Mouse (Mus musculus) cortical plate, adult 2 months (tissue): ENCODE measurements around the gene Fbxl13. TPM values are rescaled to one million over a fixed set of nuclear protein-coding genes. Genes with fewer than 3 reads are reported as not detected.

Source experiments
- H3K27ac ChIP-seq: fragments of 200-500 bp; 2 replicates; pipeline ENCODE4 v1.5.1; 2012; ENCODE audit warnings: low read length, control low read depth, inconsistent platforms; ENCODE audit not compliant: insufficient read depth
- H3K4me1 ChIP-seq: fragments of 200-500 bp; 2 replicates; pipeline ENCODE4 v1.6.1; 2011; ENCODE audit warnings: low read length; ENCODE audit not compliant: control insufficient read depth, insufficient read depth
- H3K4me3 ChIP-seq: fragments of 200-500 bp; 2 replicates; pipeline ENCODE4 v1.5.1; 2011; ENCODE audit warnings: mild to moderate bottlenecking, low read length, control low read depth; ENCODE audit not compliant: insufficient read depth
- CTCF ChIP-seq: fragments of 200-500 bp; IDR thresholded peaks from 2 replicates; pipeline ENCODE4 v1.5.1; 2011; ENCODE audit warnings: mild to moderate bottlenecking, control low read depth, low read length; ENCODE audit not compliant: insufficient read depth; ENCODE audit errors: extremely low read depth
- POLR2A ChIP-seq: fragments of 200-500 bp; IDR thresholded peaks from 2 replicates; pipeline ENCODE4 v1.6.1; 2011; ENCODE audit warnings: mild to moderate bottlenecking, low read length, control low read depth; ENCODE audit not compliant: insufficient read depth; ENCODE audit errors: extremely low read depth
- polyA plus RNA-seq: library from polyadenylated mRNA; depleted of rRNA; stranded (reverse); fragments of >200 nt; gene quantifications from 2 replicates; pipeline ENCODE4 v1.2.3, GENCODE M21; 2012

Gene Fbxl13
- polyA plus RNA-seq, 1 experiment = 0.48 TPM

GRCm38 (mm10) chr5:21658623-21659395 lies 13.4 kb upstream of the Fbxl13 start:
- TF ChIP-seq CTCF = peak; percentile 84
- no peak for TF ChIP-seq POLR2A
- Histone ChIP-seq H3K4me3 (no peak overlapping the region), H3K4me1 (peaks cover 5% of the 10 kb centered on the region; the same call in 1 of the 2 replicates), H3K27ac (no peak overlapping the region)

DNA sequence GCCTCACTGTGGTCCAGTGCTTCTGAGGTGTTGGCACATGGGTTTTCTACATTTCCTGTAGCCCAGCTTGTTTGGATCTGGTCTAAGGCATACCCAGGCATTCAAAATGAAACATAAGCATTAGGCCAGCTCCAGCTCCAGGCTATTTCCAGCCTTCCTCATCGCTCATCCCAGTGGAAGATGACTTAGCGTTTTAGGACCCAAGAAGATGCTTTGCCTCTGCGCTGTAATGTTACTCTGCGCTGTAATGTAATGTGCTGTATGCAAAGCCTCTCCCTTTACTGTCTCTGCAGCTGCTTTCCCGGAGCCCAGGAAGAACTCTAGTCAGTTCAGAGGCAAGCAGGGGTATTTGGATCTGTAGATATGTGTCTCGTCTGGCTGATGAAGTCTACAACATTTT lies 12.6 kb upstream of the Fbxl13 start:
- H3K27ac ChIP-seq = no peak overlapping the region

DNA sequence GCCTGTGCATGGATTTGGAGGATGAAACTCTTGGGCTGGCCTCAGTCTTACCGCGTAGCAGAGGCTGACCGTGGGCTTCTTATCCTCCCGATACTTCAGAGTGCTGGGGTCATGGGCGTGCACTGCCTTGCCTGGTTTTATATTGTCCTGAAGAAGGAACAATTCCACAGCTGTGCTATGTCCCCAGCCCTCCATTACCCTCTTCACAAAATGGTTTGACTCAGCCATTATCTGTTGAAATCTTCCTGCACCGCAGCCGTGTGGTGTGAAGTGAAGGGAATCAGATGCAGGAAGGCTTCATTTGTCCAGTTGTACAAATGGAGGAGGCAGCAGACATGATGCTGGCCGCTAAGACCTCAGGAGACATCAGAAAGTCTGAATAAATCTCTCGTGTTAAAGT lies 11.5 kb upstream of the Fbxl13 start:
- TF ChIP-seq POLR2A (no peak), CTCF (no peak)
- Histone ChIP-seq H3K4me1 (peaks cover 5% of the 10 kb centered on the region; the same call in 1 of the 2 replicates), H3K4me3 (no peak overlapping the region), H3K27ac (no peak overlapping the region)

More for the DNA sequence above, 12.6 kb upstream of the Fbxl13 start:
- no peak for TF ChIP-seq CTCF
- TF ChIP-seq POLR2A = no peak
- Histone ChIP-seq H3K4me3 (no peak overlapping the region), H3K4me1 (peaks cover 5% of the 10 kb centered on the region; the same call in 1 of the 2 replicates)

DNA sequence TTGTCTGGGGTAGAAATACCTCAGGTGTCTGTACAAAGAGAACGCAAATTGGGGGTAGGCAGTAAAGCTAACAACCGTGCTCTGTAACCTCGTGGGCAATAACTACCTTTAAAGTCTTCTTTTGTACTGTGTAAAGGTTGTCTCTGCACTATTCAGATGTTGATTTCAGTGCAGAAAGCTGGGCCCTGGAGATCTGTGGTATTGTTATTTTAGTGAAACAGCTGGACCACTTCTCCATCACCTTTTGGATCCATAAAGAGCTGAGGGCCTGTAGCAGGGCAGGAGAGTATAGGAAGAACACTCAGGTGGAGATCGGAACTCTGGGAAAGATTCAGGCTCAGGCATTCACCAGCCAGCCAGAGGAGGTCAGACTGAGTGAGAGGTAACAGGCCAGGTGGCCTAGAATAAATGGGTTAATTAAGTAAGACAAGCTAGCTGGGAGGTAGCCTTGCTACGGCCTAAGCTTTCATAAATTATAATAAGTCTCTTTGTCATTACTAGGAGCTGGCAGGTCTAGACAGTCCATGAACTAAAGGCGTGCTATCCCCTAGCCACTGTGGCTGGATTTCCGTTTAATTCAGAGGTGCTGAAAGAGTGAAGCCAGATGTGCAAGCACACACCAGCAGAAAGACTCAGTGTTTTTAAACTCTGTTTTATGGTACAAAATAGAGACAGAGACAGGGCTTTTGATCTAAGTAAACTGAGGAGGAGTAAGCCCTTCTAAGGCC lies 6.6 kb upstream of the Fbxl13 start:
- Histone ChIP-seq H3K27ac (no peak overlapping the region), H3K4me1 (no peaks in the 10 kb centered on the region), H3K4me3 (no peak overlapping the region)
- TF ChIP-seq CTCF = no peak
- TF ChIP-seq POLR2A = no peak

DNA sequence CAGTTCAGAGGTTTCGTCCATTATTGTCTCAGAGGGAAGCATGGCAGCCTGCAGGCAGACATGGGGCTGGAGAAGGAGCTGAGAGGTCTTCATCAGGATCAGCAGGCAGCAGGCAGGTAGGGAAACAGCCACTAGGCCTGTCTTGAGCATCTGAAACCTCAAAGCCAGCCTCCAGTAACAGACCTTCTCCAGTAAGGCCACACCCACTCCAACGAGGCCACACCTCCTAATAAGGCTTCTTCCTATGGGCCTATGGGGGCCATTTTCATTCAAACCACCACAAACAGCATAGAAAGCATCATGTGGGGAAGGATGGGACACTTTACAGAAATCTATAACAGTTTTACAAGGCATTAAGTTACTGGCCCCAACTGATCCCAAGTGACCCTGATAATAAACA lies 5.3 kb upstream of the Fbxl13 start:
- no peak overlapping the region for H3K4me3 ChIP-seq
- H3K4me1 ChIP-seq = no peaks in the 10 kb centered on the region; the same call in 1 of the 2 replicates
- no peak overlapping the region for H3K27ac ChIP-seq
- TF ChIP-seq POLR2A (no peak), CTCF (no peak)

DNA sequence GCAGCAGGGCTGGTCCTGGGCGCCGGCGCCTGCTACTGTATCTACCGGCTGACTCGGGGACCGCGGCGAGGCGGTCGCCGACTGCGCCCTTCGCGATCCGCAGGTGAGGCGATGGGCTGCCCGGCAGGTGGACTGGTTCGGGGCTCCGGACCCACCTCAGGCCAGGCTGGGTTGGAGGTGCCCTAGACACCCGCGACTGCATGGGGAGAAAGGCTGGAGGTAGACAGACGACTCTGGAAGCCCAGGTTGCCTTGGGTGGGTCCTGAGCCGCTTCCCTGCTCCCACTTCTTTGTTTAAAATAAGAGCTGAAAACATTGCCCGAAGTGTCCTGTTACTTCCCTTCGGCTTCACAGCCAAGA lies 678 bp upstream of the Fbxl13 start:
- Histone ChIP-seq H3K4me3 (peak overlapping the region; percentile 37), H3K27ac (peak overlapping the region; percentile 62), H3K4me1 (no peaks in the 10 kb centered on the region; the same call in 1 of the 2 replicates)
- no peak for TF ChIP-seq CTCF

- no peak overlapping the region for H3K27ac ChIP-seq
- peak overlapping the region; percentile 37 for H3K4me3 ChIP-seq
- TF ChIP-seq POLR2A = no peak
- no peak for TF ChIP-seq CTCF
- H3K4me1 ChIP-seq = no peaks in the 10 kb centered on the region; the same call in 1 of the 2 replicates
These were observed 469 bp downstream of the Fbxl13 start for GRCm38 (mm10) chr5:21644891-21645438.

- TF ChIP-seq POLR2A = no peak
- no peak for TF ChIP-seq CTCF
- no peaks in the 10 kb centered on the region; the same call in 1 of the 2 replicates for H3K4me1 ChIP-seq
- no peak overlapping the region for H3K27ac ChIP-seq
These were observed 1.8 kb downstream of the Fbxl13 start for GRCm38 (mm10) chr5:21643606-21644005.

DNA sequence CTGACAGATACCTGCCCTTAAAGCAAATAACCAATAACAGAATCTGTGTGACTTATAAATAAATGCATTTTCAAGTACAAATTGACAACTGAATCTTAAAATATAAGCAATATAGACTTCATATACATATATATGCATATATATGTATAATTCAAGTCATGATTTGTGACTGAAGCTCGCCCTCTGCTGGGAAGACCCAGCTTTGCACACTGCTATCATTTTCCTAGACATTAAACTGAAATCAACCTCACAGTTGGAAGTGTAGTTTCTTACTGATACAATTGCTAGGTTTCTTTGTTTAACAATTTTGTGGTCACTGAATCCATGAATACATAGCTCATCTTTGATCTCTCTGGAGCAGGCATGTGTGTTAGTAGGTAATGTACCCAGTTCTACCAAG lies 4.5 kb downstream of the Fbxl13 start:
- H3K4me1 ChIP-seq = no peaks in the 10 kb centered on the region
- TF ChIP-seq CTCF (peak; percentile 73), POLR2A (no peak)
- H3K27ac ChIP-seq = no peak overlapping the region
- H3K4me3 ChIP-seq = no peak overlapping the region

More at GRCm38 (mm10) chr5:21643606-21644005, 1.8 kb downstream of the Fbxl13 start:
- H3K4me3 ChIP-seq = no peak overlapping the region

GRCm38 (mm10) chr5:21625916-21626315 lies 19.5 kb downstream of the Fbxl13 start:
- Histone ChIP-seq H3K27ac (no peak overlapping the region), H3K4me1 (no peaks in the 10 kb centered on the region), H3K4me3 (no peak overlapping the region)
- no peak for TF ChIP-seq POLR2A
- TF ChIP-seq CTCF = no peak
